Mouse (Mus musculus): Measurements from ENCODE around the gene Erp27.
A peak's percentile ranks its signal among the peaks of the same experiment; 100 is the strongest.

Gene Erp27

DNA sequence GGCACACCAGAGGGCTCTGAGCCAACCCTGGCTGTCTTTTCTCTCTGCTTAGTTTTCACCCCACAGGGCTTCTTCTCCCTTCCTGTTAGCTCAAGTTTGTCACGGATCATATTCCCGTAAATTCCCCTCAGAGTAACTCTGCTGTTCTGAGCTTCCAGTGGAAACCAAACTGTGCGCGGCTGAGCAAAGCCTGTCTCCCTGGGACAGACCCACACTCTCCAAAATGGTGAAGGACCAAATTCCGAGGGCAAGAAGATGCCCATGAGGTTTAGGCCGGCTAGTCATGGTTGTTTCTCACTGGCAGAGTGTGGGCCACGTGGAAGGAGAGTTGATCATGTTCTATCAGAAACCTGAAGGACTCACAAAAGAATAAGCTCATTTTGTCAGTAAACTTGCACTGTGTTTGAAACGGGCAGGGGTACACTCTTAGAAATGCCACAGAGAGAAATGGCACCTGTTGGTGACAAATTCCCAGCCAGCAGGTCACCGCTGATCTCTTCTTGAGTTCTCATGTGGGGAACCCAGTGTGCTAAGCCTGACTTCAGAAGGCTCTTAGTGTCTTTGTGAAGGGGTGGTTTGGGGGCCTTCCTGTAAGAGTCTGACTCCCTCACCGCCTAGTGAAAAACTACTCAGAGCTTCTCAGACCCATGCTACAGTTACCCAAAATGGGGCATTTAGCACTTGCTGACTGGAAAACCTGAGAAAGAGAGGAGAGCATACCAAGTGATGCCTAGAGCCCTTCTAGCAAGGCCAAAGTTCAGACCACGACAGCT lies 18.4 kb upstream of the Erp27 start:
- ATAC-seq (ENCODE audit: insufficient number of reproducible peaks, low FRiP score, low TSS enrichment) = no peak

DNA sequence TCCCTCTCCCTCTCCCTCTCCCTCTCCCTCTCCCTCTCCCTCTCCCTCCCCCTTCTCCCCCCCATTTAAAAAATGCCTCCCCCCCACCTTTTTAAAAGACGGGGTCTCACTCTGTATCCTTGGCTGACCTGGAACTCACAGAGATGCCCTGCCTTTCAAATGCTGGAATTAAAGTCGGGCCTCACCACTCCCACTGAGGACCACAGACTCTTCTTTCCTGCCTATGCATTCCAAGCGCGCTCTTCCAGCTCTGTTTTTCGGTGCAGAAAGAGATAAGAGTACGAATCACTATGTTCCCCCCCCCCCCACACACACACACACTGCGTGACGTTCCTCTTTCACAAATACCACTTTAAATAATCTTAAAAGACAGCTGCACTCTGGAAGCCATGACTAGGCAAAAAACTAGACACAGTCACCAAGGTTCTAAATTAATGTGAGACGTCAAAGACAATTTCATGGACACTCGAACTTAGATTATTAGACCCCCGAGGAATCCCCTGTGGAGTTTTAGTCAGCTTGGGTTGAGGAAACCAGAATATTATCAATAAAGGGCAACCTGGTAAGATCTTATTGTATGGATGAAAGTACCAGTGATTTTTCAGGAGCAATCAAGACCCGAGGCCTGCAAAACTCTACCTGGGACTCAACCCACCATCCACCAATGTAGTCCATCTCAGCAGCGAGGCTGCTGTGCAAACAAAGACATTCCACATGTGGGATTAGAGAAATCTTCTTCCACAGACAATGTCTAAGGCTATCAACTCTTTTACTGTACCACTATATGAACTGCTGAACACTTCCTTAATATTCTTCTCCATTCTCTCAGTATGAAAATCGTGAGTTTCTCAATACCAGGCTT lies 17.6 kb upstream of the Erp27 start:
- no peak for ATAC-seq (ENCODE audit: insufficient number of reproducible peaks, low FRiP score, low TSS enrichment)

- no peak for ATAC-seq (ENCODE audit: insufficient number of reproducible peaks, low FRiP score, low TSS enrichment)
These were observed 16.5 kb upstream of the Erp27 start for GRCm38 (mm10) chr6:136938331-136939126.

GRCm38 (mm10) chr6:136937117-136937516 lies 15.1 kb upstream of the Erp27 start:
- no peak for ATAC-seq (ENCODE audit: insufficient number of reproducible peaks, low FRiP score, low TSS enrichment)

- ATAC-seq (ENCODE audit: insufficient number of reproducible peaks, low FRiP score, low TSS enrichment) = no peak
These were observed 14.4 kb upstream of the Erp27 start for GRCm38 (mm10) chr6:136936361-136936760.

DNA sequence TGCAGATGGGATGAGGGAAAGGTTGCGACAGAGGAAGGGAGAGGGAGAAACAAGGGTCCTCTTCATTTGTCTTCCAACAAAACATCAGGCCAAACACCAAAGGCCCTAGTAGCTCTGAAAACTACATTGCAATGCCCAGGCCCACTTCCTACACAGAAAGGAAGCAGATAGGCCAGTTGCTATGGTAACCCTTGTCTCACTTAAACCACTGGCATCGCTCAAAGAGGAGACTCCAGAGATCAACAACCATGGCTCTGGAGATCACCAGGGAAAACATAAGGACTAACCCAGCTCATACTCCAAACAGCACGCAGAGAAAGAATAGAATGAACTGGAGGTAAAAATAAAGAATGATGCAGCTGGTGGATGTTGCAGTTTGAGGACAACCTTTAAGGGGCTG lies 13.3 kb upstream of the Erp27 start:
- ATAC-seq (ENCODE audit: insufficient number of reproducible peaks, low FRiP score, low TSS enrichment) = no peak

DNA sequence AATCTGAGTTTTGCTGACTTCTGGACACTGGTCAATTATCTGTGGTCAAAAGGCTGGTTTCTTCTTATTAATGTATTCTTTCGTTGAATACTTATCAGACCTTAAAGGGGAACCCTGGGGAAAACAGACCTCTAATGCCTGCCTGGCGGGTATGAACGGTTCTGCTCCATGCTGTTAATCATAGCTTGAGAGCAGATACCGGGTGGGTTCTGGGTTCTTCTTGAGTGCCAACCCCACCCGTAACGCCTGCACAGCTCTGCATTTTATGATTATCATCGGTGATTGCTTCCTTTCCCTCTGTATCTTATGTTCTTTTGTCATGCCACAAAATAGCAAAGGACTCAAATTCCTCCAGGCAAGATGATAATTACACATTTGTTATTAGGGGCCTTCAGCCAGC lies 12.1 kb upstream of the Erp27 start:
- ATAC-seq (ENCODE audit: insufficient number of reproducible peaks, low FRiP score, low TSS enrichment) = no peak

DNA sequence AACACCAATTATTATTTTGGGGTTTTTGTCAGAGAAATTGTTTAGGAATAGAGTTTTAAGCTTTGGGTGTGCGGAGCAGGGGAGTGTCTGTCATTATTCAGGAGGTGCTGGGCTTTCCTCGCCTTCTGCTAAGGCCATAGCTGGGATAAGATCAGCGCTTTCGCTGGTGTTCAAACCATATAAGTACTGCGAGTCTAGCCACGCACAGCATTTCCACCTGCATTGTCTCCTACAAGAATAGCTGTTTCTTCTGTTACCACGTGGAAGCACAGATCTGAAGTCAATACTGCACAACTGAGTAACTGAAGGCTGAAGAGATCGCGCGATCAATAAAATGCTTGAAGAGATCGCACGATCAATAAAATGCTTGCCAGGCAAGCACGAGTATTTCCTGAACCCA lies 9.3 kb upstream of the Erp27 start:
- ATAC-seq (ENCODE audit: insufficient number of reproducible peaks, low FRiP score, low TSS enrichment) = no peak

- ATAC-seq (ENCODE audit: insufficient number of reproducible peaks, low FRiP score, low TSS enrichment) = no peak
These were observed 8.7 kb upstream of the Erp27 start for GRCm38 (mm10) chr6:136930677-136931076.

DNA sequence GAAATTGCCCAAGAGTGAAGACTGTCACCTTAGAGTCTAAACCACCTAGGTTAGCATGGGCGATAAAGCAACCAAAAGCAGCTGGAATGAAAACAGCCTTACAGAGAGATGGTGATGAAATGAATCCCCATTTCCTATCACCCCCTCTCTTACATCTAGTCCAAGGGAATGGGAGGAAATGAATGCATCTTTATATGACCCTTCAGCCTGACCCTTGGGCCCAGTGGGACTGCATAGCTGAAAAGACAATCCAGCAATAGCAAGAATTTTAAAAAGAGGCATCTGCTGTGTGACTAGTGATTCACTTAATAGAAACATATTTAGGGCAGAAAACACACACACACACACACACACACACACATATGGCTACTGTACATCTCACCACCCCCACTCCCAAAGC lies 5.6 kb upstream of the Erp27 start:
- ATAC-seq (ENCODE audit: insufficient number of reproducible peaks, low FRiP score, low TSS enrichment) = no peak

DNA sequence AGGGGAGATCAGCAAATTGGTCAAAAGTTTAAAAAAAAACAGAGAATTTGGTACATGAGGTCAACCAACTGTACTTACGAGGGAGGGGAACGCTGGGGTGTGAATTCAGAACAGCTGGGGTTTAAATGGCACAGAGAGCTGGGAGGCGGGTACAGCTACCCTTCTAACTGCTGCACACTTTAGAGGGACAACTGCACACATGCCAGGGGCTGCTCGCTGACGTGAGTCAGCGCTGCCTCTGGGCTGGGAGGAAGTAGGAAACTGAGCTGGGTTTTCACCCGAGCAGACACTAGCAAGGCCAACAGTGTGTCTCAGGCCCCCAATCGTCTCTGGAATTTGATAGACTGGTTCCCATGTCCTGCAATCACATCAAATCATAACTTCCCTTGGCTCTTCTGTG lies 3.1 kb upstream of the Erp27 start:
- no peak for ATAC-seq (ENCODE audit: insufficient number of reproducible peaks, low FRiP score, low TSS enrichment)

GRCm38 (mm10) chr6:136923532-136923931 lies 1.6 kb upstream of the Erp27 start, which contains the start of gene Pde6h:
TSS of gene Pde6h (plus strand) at chr6:136923832.
- no peak for ATAC-seq (ENCODE audit: insufficient number of reproducible peaks, low FRiP score, low TSS enrichment)

GRCm38 (mm10) chr6:136922871-136923270 lies 891 bp upstream of the Erp27 start:
- no peak for ATAC-seq (ENCODE audit: insufficient number of reproducible peaks, low FRiP score, low TSS enrichment)

GRCm38 (mm10) chr6:136921601-136922000 lies 379 bp downstream of the Erp27 start:
- ATAC-seq (ENCODE audit: insufficient number of reproducible peaks, low FRiP score, low TSS enrichment) = no peak

DNA sequence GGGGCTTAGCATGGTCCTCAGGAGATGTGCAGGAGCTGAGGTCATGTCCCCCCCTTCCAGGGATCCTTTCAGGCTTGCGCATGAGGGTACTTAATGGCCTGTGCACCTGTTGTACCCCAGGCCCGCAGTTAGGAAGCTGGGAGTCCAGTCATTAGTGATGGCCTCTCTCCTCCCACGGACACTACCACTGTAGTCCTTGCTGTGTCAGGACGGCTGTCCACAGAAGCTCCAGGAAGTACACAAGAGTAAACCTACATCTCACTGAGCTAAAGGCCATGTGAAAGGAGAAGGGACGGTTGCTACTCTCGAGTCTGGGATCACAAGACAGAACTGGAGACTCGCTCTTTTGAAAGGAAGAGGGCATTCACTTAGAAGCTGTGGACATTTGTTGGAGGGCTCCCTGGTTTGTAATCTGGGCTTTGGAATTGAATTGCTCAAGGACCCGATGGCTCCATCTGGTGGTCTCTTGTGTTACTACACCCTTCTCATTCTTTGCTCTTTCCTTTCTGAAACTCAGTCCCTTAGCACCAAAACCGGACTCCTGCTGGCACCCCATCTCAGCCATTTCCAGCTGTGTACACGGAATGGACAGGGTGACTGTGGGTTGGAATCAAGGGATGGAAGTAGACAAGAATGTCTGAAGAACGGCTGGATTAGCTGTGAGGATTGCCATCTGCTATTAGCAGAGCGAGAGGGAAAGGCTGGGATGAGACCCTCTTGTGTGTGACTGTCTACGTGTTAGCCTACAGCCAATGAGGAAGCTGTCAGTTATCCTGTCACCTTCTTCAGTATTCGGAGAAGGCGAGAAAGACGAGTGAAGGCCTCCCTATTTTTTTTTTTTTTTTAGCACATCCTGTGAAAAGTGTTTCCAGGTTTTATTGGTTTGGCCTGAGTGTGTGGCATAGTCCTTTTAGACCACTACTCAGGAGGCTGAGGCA lies 1.4 kb downstream of the Erp27 start:
- ATAC-seq (ENCODE audit: insufficient number of reproducible peaks, low FRiP score, low TSS enrichment) = peak; percentile 32; the same call in 1 of the 2 replicates

DNA sequence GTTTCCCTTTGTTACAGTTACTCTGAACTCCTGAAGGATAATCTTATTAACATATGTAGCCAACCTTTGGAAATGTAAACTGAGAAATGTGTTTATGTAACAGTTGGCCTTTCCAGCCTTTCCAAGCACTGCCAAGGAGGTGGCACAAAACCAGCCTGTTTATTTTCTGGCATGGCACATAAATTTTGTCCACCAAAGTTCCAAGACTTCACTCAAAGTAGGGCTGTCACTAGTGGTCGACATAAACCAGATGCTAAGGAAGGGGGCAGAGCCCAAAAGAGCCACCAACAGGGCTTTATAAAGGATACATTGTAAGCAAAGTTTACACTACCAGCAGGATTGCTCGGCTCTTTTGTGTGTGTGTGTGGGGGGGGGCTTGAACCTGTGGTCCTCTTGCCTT lies 4.1 kb downstream of the Erp27 start:
- no peak for ATAC-seq (ENCODE audit: insufficient number of reproducible peaks, low FRiP score, low TSS enrichment)

- ATAC-seq (ENCODE audit: insufficient number of reproducible peaks, low FRiP score, low TSS enrichment) = no peak
These were observed 6.1 kb downstream of the Erp27 start for GRCm38 (mm10) chr6:136915721-136916395.

GRCm38 (mm10) chr6:136914234-136914633 lies 7.7 kb downstream of the Erp27 start:
- no peak for ATAC-seq (ENCODE audit: insufficient number of reproducible peaks, low FRiP score, low TSS enrichment)

All from cerebellum, adult (tissue).